Mouse (Mus musculus) MEL (cell line): Measurements from ENCODE around the gene Cdh4.

Source experiments
- CTCF ChIP-seq, 3 experiments: IDR thresholded peaks in 2 of 3; conservative IDR thresholded peaks in 1 of 3; 2 replicates each; pipeline ENCODE4 v1.5.1; 2011 to 2012; ENCODE audit warnings: low read length in 3 of 3, low read depth in 2 of 3, mild to moderate bottlenecking in 2 of 3, improper control_type of control experiment in 1 of 3, inconsistent platforms in 1 of 3, mixed read lengths in 1 of 3, moderate library complexity in 1 of 3; ENCODE audit not compliant: control insufficient read depth in 1 of 3, insufficient read depth in 1 of 3, poor library complexity in 1 of 3, severe bottlenecking in 1 of 3
- POLR2A ChIP-seq, 2 experiments: IDR thresholded peaks; 2 replicates each; pipeline ENCODE4 v1.6.1; 2011 to 2012; ENCODE audit warnings: low read length in 2 of 2, mild to moderate bottlenecking in 2 of 2, control low read depth in 1 of 2, improper control_type of control experiment in 1 of 2, low read depth in 1 of 2, moderate library complexity in 1 of 2; ENCODE audit not compliant: control insufficient read depth in 1 of 2, insufficient read depth in 1 of 2, poor library complexity in 1 of 2
- POLR2AphosphoS2 ChIP-seq: IDR thresholded peaks from 2 replicates; pipeline ENCODE4 v1.6.1; 2011; ENCODE audit warnings: low read length, improper control_type of control experiment
- TCF12 ChIP-seq: IDR thresholded peaks from 2 replicates; pipeline ENCODE4 v1.6.1; 2014; ENCODE audit warnings: low read depth, mild to moderate bottlenecking, inconsistent platforms, low read length, improper control_type of control experiment, moderate library complexity
- ZMIZ1 ChIP-seq: IDR thresholded peaks from 2 replicates; pipeline ENCODE4 v1.6.1; 2012; ENCODE audit warnings: low read depth, mild to moderate bottlenecking, inconsistent platforms, low read length, improper control_type of control experiment, moderate library complexity

DNA sequence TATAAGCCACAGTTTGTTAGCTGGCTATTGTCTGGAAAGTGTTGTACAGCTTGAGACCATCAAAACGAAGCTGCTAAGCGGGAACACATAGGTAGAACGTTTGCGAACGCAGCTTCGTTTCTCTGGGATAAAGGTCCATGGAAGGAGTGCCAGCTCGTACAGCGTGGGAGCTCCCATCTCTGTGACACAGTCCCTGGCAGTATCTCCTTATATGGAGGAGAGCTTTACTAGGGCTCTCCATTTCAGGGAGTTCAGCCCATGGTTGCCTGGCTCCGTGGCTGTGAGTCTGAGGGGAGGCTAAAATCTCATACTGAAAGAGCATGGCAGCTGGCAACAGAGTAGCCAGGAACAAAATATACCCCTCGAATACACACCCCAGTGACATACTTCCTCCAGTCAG is 409.9 kb downstream of the Cdh4 start:
- TF ChIP-seq POLR2A (IDR thresholded peaks at IDR 0.05; ENCODE audit: control insufficient read depth in 1 of 2, insufficient read depth in 1 of 2, low read depth in 1 of 2, low read length in 2 of 2, poor library complexity in 1 of 2) (no peak), CTCF (IDR thresholded peaks at IDR 0.05 in 2 of 3, conservative IDR thresholded peaks at IDR 0.05 in 1 of 3; ENCODE audit: control insufficient read depth in 1 of 3, insufficient read depth in 1 of 3, low read depth in 2 of 3, low read length in 3 of 3, poor library complexity in 1 of 3, severe bottlenecking in 1 of 3) (no peak), POLR2AphosphoS2 (no peak), TCF12 (no peak), ZMIZ1 (no peak)
